Mouse (Mus musculus): ENCODE data around the gene Lama4. TPM values are rescaled to one million over a fixed set of nuclear protein-coding genes. Genes with fewer than 3 reads are reported as not detected.

Lama4 gene
- polyA plus RNA-seq, 1 experiment from 2014 or later, result 142 TPM

Other genes with a start within 250 kb of the Lama4 start
- gene Rfpl4b, start 143.7 kb upstream of the Lama4 start, polyA plus RNA-seq (2014; fragmentation: Nextera tagmentation; extraction: Ambion mirVana), result not detected in 2 replicates
- 9.6 and 13.0 TPM in 2 replicates for gene Fam229b, start 168.4 kb downstream of the Lama4 start, polyA plus RNA-seq (2014; fragmentation: Nextera tagmentation; extraction: Ambion mirVana)
- 7.3 and 8.7 TPM in 2 replicates for gene Tube1, start 168.5 kb downstream of the Lama4 start, polyA plus RNA-seq (2014; fragmentation: Nextera tagmentation; extraction: Ambion mirVana)
- 0.24 and 0.34 TPM in 2 replicates for gene Ccn6, start 198.3 kb downstream of the Lama4 start, polyA plus RNA-seq (2014; fragmentation: Nextera tagmentation; extraction: Ambion mirVana)